Mouse (Mus musculus) spleen, adult 2 months (tissue): ENCODE measurements around the gene Tsen15. TPM values are rescaled to one million over a fixed set of nuclear protein-coding genes. Genes with fewer than 3 reads are reported as not detected.

ENCODE experiments used
- DNase-seq, 2 experiments: peaks; one replicate each; pipeline versions ENCODE4 v3.0.0 to v3.0.0-alpha.2; 2012 to 2021; ENCODE audit warnings: low spot score in 2 of 2, low read depth in 1 of 2
- H3K27ac ChIP-seq: fragments of 200-500 bp; 2 replicates; pipeline ENCODE4 v1.5.1; 2012; ENCODE audit warnings: low read length, inconsistent platforms; ENCODE audit not compliant: insufficient read depth
- H3K27me3 ChIP-seq: fragments of 200-500 bp; 2 replicates; pipeline ENCODE4 v1.6.1; 2012; ENCODE audit warnings: mild to moderate bottlenecking, moderate library complexity, low read length, inconsistent platforms; ENCODE audit not compliant: control insufficient read depth, insufficient read depth
- H3K36me3 ChIP-seq: fragments of 200-500 bp; 2 replicates; pipeline ENCODE4 v1.6.1; 2012; ENCODE audit warnings: mild to moderate bottlenecking, low read length, inconsistent platforms; ENCODE audit not compliant: control insufficient read depth, insufficient read depth
- H3K4me1 ChIP-seq: fragments of 200-500 bp; 2 replicates; pipeline ENCODE4 v1.6.1; 2011; ENCODE audit warnings: inconsistent platforms; ENCODE audit not compliant: control insufficient read depth, insufficient read depth, insufficient read length
- H3K4me3 ChIP-seq: fragments of 200-500 bp; 2 replicates; pipeline ENCODE4 v1.5.1; 2011; ENCODE audit warnings: mild to moderate bottlenecking, inconsistent platforms; ENCODE audit not compliant: insufficient read depth, insufficient read length; ENCODE audit errors: extremely low read depth
- CTCF ChIP-seq: fragments of 200-500 bp; IDR thresholded peaks from 2 replicates; pipeline ENCODE4 v1.5.1; 2011; ENCODE audit warnings: mild to moderate bottlenecking, inconsistent platforms; ENCODE audit not compliant: insufficient read depth, insufficient read length, insufficient replicate concordance; ENCODE audit errors: extremely low read depth
- POLR2A ChIP-seq: fragments of 200-500 bp; IDR thresholded peaks from 2 replicates; pipeline ENCODE4 v1.6.1; 2011; ENCODE audit warnings: low read depth, low read length, inconsistent platforms
- WGBS: fragments of 180-500 bp; shearing (Covaris S2); methylation state at CpG from one replicate; pipeline ENCODE4 v1.1.7; 2018; 5-methylcytosine and 5-hydroxymethylcytosine counted together
- polyA plus RNA-seq: library from polyadenylated mRNA; depleted of rRNA; stranded (reverse); fragments of >200 nt; gene quantifications from 2 replicates; pipeline ENCODE4 v1.2.3, GENCODE M21; 2012

The Tsen15 gene
- polyA plus RNA-seq, 1 experiment: 6.6 TPM

- H3K4me1 ChIP-seq: no peaks in the 10 kb centered on the region
- 85% methylated on average over 13 of the region's 13 CpGs for WGBS
- H3K36me3 ChIP-seq: no peaks in the 10 kb centered on the region
- H3K27me3 ChIP-seq: no peaks in the 10 kb centered on the region
- H3K27ac ChIP-seq: no peak overlapping the region
- TF ChIP-seq POLR2A: no peak
- no peak for TF ChIP-seq CTCF
- no peak for DNase-seq
- no peak overlapping the region for H3K4me3 ChIP-seq
Observed at GRCm38 (mm10) chr1:152416306-152416904, 29.9 kb upstream of the Tsen15 start.

GRCm38 (mm10) chr1:152414451-152414850 is 28.0 kb upstream of the Tsen15 start:
- no peak overlapping the region for H3K27ac ChIP-seq
- no peak for DNase-seq
- no peak overlapping the region for H3K4me3 ChIP-seq
- no peaks in the 10 kb centered on the region for H3K27me3 ChIP-seq
- no peaks in the 10 kb centered on the region for H3K36me3 ChIP-seq
- TF ChIP-seq POLR2A (no peak), CTCF (no peak)
- H3K4me1 ChIP-seq: no peaks in the 10 kb centered on the region
- WGBS: 94% methylated on average over 10 of the region's 10 CpGs

GRCm38 (mm10) chr1:152413961-152414360 is 27.5 kb upstream of the Tsen15 start:
- H3K4me3 ChIP-seq: no peak overlapping the region
- H3K36me3 ChIP-seq: no peaks in the 10 kb centered on the region
- no peaks in the 10 kb centered on the region for H3K27me3 ChIP-seq
- DNase-seq: no peak
- no peaks in the 10 kb centered on the region for H3K4me1 ChIP-seq
- no peak overlapping the region for H3K27ac ChIP-seq
- TF ChIP-seq CTCF (no peak), POLR2A (no peak)
- WGBS: 76% methylated on average over 1 of the region's 1 CpGs

GRCm38 (mm10) chr1:152413116-152413515 is 26.6 kb upstream of the Tsen15 start:
- Histone ChIP-seq H3K4me3 (no peak overlapping the region), H3K36me3 (no peaks in the 10 kb centered on the region), H3K27me3 (no peaks in the 10 kb centered on the region), H3K4me1 (no peaks in the 10 kb centered on the region), H3K27ac (no peak overlapping the region)
- TF ChIP-seq POLR2A (no peak), CTCF (no peak)
- no peak for DNase-seq
- WGBS: 91% methylated on average over 2 of the region's 2 CpGs

- H3K27me3 ChIP-seq: no peaks in the 10 kb centered on the region
- no peak for DNase-seq
Observed at GRCm38 (mm10) chr1:152410657-152411056, 24.2 kb upstream of the Tsen15 start.

GRCm38 (mm10) chr1:152409356-152409755 is 22.9 kb upstream of the Tsen15 start:
- Histone ChIP-seq H3K4me1 (no peaks in the 10 kb centered on the region), H3K27ac (no peak overlapping the region), H3K4me3 (no peak overlapping the region), H3K36me3 (no peaks in the 10 kb centered on the region), H3K27me3 (no peaks in the 10 kb centered on the region)
- no peak for TF ChIP-seq POLR2A
- TF ChIP-seq CTCF: no peak
- no peak for DNase-seq
- WGBS: 90% methylated on average over 4 of the region's 4 CpGs

More at GRCm38 (mm10) chr1:152410657-152411056, 24.2 kb upstream of the Tsen15 start:
- H3K27ac ChIP-seq: no peak overlapping the region
- no peaks in the 10 kb centered on the region for H3K4me1 ChIP-seq
- no peaks in the 10 kb centered on the region for H3K36me3 ChIP-seq
- TF ChIP-seq CTCF (no peak), POLR2A (no peak)
- WGBS: 94% methylated on average over 3 of the region's 3 CpGs
- H3K4me3 ChIP-seq: no peak overlapping the region

GRCm38 (mm10) chr1:152407021-152407946 is 20.8 kb upstream of the Tsen15 start:
- no peaks in the 10 kb centered on the region for H3K4me1 ChIP-seq
- no peak overlapping the region for H3K27ac ChIP-seq
- H3K36me3 ChIP-seq: no peaks in the 10 kb centered on the region
- DNase-seq: no peak
- WGBS: 59% methylated on average over 22 of the region's 22 CpGs
- H3K4me3 ChIP-seq: no peak overlapping the region
- TF ChIP-seq POLR2A: no peak
- no peak for TF ChIP-seq CTCF
- H3K27me3 ChIP-seq: no peaks in the 10 kb centered on the region
